Comparison of ENCODE assay signal across 11 mouse cellular contexts in the genomic region with DNA sequence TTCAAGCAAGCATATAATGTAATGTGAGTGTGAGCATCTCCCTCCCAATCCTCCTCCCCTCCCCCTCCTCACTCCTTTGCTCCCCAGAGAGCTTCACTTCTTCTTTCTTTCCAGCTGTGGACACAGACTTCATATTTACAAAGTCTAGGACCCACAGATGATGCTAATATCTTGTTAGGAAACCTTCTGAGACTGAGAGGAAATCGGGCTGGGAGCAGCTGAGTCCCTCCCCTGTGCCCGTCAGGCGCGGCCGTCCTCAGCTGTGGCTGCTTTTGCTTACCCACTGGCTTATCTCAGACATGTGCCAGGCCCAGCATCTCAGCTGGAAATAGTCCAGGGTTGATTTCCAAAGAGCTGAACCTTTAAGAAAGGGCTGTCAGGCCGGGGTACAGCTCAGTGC. TPM values are rescaled to one million over a fixed set of nuclear protein-coding genes. Genes with fewer than 3 reads are reported as not detected.
A peak's percentile ranks its signal among the peaks of the same experiment; 100 is the strongest.
DNase-seq lines count a peak whose midpoint lies in the region; ATAC-seq lines count a peak whose summit lies in the region.
"Had no signal": no experiment of that assay in that cellular context is flagged by ENCODE, and none has a peak within 500 bp of the region (broad histone marks: within the 10 kb centered on the region; RNA-seq: fewer than 3 reads in every experiment).

No protein-coding gene starts in this region.

- no peaks in the 10 kb centered on the region for H3K36me3 ChIP-seq in heart, embryonic 16.5 days (ENCODE audit: control insufficient read depth, insufficient read depth)
- no peaks in the 10 kb centered on the region for H3K36me3 ChIP-seq in limb, embryonic 10.5 days
- H3K36me3 ChIP-seq: lung, embryonic 15.5 days had no signal

- H3K4me3 ChIP-seq in heart, embryonic 16.5 days (ENCODE audit: low read length): no peak overlapping the region
- H3K4me3 ChIP-seq in limb, embryonic 10.5 days: no peak overlapping the region
- H3K4me3 ChIP-seq: lung, embryonic 15.5 days had no signal

- H3K27ac ChIP-seq in heart, embryonic 16.5 days (ENCODE audit: low read length): peak overlapping the region; percentile 44
- 0 out of 2 replicates have a peak overlapping the region, but pooled peaks have one; percentile 1 for H3K27ac ChIP-seq in limb, embryonic 10.5 days
- H3K27ac ChIP-seq: lung, embryonic 15.5 days had no signal

- H3K9ac ChIP-seq in heart, embryonic 16.5 days (ENCODE audit: low read length): 0 out of 2 replicates have a peak overlapping the region, but pooled peaks have one; percentile 20
- H3K9ac ChIP-seq: lung, embryonic 15.5 days had no signal

- no peaks in the 10 kb centered on the region for H3K27me3 ChIP-seq in heart, embryonic 16.5 days (ENCODE audit: control insufficient read depth, insufficient read depth, low read length)
- peaks cover 4% of the 10 kb centered on the region; the same call in 1 of the 2 replicates for H3K27me3 ChIP-seq in limb, embryonic 10.5 days (ENCODE audit: low read depth, poor library complexity, severe bottlenecking)
- H3K27me3 ChIP-seq: lung, embryonic 15.5 days had no signal

- H3K4me2 ChIP-seq in heart, embryonic 16.5 days (ENCODE audit: low read depth, low read length): no peak overlapping the region
- H3K4me2 ChIP-seq: lung, embryonic 15.5 days had no signal

- ATAC-seq in heart, embryonic 16.5 days (replicated peaks; ENCODE audit: extremely low read depth, insufficient read depth, low FRiP score): peak; percentile 59; the same call in 1 of the 2 replicates
- ATAC-seq in CD4-positive, CD25-positive, alpha-beta regulatory T cell, adult 4 months: peak; percentile 28

- intact Hi-C loops in heart, postnatal 14 days (cut with DNase I): no loop called here
- intact Hi-C loops in gastrocnemius, postnatal 36 days (cut with DNase I): no loop called here

- peaks cover 25% of the 10 kb centered on the region for H3K4me1 ChIP-seq in heart, embryonic 16.5 days (ENCODE audit: control insufficient read depth, insufficient read depth, low read length)
- H3K4me1 ChIP-seq in limb, embryonic 10.5 days: peaks cover 8% of the 10 kb centered on the region

- 17% methylated on average over 6 of the region's 6 CpGs for WGBS in heart, embryonic 16.5 days
- WGBS in limb, embryonic 10.5 days: 85% methylated on average over 6 of the region's 6 CpGs

- H3K9me3 ChIP-seq in heart, embryonic 16.5 days (replicated peaks; ENCODE audit: control insufficient read depth, low read length): peaks cover under 1% of the 10 kb centered on the region
- H3K9me3 ChIP-seq in limb, embryonic 10.5 days (replicated peaks): no peaks in the 10 kb centered on the region
- H3K9me3 ChIP-seq: lung, embryonic 15.5 days had no signal

- DNase-seq in heart, postnatal 14 days: no peak
- DNase-seq in adrenal gland, postnatal 36 days: peak; percentile 50 to 65
- DNase-seq in limb, embryonic 10.5 days (ENCODE audit: low spot score): no peak
- DNase-seq in gastrocnemius, postnatal 36 days: no peak
- DNase-seq in frontal cortex, postnatal 25 days (ENCODE audit: low spot score in 2 of 2): no peak
- no peak for DNase-seq in retina, postnatal 1 day
- DNase-seq: embryo, embryonic 11 days; thymus, adult 2 months had no signal

RNA-seq across cellular contexts. Expression of gene H1foo, which starts 1.7 kb away (rescaled TPM):
- polyA plus RNA-seq in heart, embryonic 16.5 days (2015; fragmentation: Nextera tagmentation; extraction: Ambion mirVana): not detected in 2 replicates
- total RNA-seq in heart, postnatal 14 days (2021): not detected
- not detected for polyA plus RNA-seq in CD4-positive, CD25-positive, alpha-beta regulatory T cell, adult 4 months (2017; shearing (Covaris generic))
- total RNA-seq in adrenal gland, postnatal 36 days (2021): not detected
- not detected in 2 replicates for polyA plus RNA-seq in limb, embryonic 10.5 days (2016; fragmentation: Nextera tagmentation; extraction: Ambion mirVana)
- not detected for total RNA-seq in gastrocnemius, postnatal 36 days (2021)
- polyA plus RNA-seq: lung, embryonic 15.5 days had no signal

RNA-seq across cellular contexts. Expression of gene Rho, which starts 14.8 kb away (rescaled TPM):
- 0.16 TPM in 1 of 2 replicates, not detected in the other for polyA plus RNA-seq in heart, embryonic 16.5 days (2015; fragmentation: Nextera tagmentation; extraction: Ambion mirVana)
- total RNA-seq in heart, postnatal 14 days (2021): under 1 TPM; 0.07 to 0.12 TPM
- polyA plus RNA-seq in CD4-positive, CD25-positive, alpha-beta regulatory T cell, adult 4 months (2017; shearing (Covaris generic)): not detected
- under 1 TPM; 0.23 to 0.59 TPM for total RNA-seq in adrenal gland, postnatal 36 days (2021)
- 0.24 and 0.31 TPM in 2 replicates for polyA plus RNA-seq in limb, embryonic 10.5 days (2016; fragmentation: Nextera tagmentation; extraction: Ambion mirVana)
- total RNA-seq in gastrocnemius, postnatal 36 days (2021): not detected

RNA-seq across cellular contexts. Expression of gene Plxnd1, which starts 48.4 kb away (rescaled TPM):
- polyA plus RNA-seq in heart, embryonic 16.5 days (2015; fragmentation: Nextera tagmentation; extraction: Ambion mirVana): 46.0 and 49.6 TPM in 2 replicates
- 100 to 1,000 TPM; 113 to 133 TPM for total RNA-seq in heart, postnatal 14 days (2021)
- 1 to 10 TPM; 4.7 to 6.2 TPM for polyA plus RNA-seq in CD4-positive, CD25-positive, alpha-beta regulatory T cell, adult 4 months (2017; shearing (Covaris generic))
- 100 to 1,000 TPM; 140 to 167 TPM for total RNA-seq in adrenal gland, postnatal 36 days (2021)
- polyA plus RNA-seq in limb, embryonic 10.5 days (2016; fragmentation: Nextera tagmentation; extraction: Ambion mirVana): 27.9 and 30.9 TPM in 2 replicates
- 10 to 100 TPM; 19.0 to 21.8 TPM for total RNA-seq in gastrocnemius, postnatal 36 days (2021)

Comparison
In these comparisons a context has a peak if more than half of its experiments do, and no peak if none do; other contexts are left out.
1. DNase-seq: peak in adrenal gland, postnatal 36 days (2 of 2); none in heart, postnatal 14 days (0 of 2), limb, embryonic 10.5 days (single experiment), gastrocnemius, postnatal 36 days (0 of 2), frontal cortex, postnatal 25 days (0 of 2) and retina, postnatal 1 day (single experiment).
2. RNA of gene Plxnd1, which starts 48.4 kb away (total RNA-seq): 140 to 167 TPM in adrenal gland, postnatal 36 days and 113 to 133 TPM in heart, postnatal 14 days; 19.0 to 21.8 TPM in gastrocnemius, postnatal 36 days; every median in the first group is over 4 times any median in the second.